Mouse (Mus musculus) kidney, postnatal 0 days (tissue): ENCODE measurements around the gene Klrb1f. TPM values are rescaled to one million over a fixed set of nuclear protein-coding genes. Genes with fewer than 3 reads are reported as not detected.

Source experiments
- ATAC-seq: fragments of 200-750 bp; cut with Nextera tagmentation; replicated peaks from 2 replicates; pipeline ENCODE4 v1.8.0; 2017; ENCODE audit warnings: low read depth, moderate number of reproducible peaks, moderate TSS enrichment, moderate library complexity; ENCODE audit not compliant: low FRiP score
- DNase-seq: peaks from one replicate; pipeline ENCODE4 v3.0.0-alpha.2; 2016; ENCODE audit warnings: low spot score
- H3K27ac ChIP-seq: fragments of 300-500 bp; sonication (generic); 2 replicates; pipeline ENCODE4 v1.5.1; 2014; ENCODE audit warnings: mild to moderate bottlenecking
- H3K27me3 ChIP-seq: fragments of 300-500 bp; sonication (generic); 2 replicates; pipeline ENCODE4 v1.6.1; 2014; ENCODE audit warnings: low read length, mixed read lengths; ENCODE audit not compliant: insufficient read depth
- H3K36me3 ChIP-seq: fragments of 300-500 bp; sonication (generic); 2 replicates; pipeline ENCODE4 v1.6.1; 2014; ENCODE audit warnings: low read length, mixed read lengths; ENCODE audit not compliant: insufficient read depth
- H3K4me1 ChIP-seq: fragments of 300-500 bp; sonication (generic); replicated peaks from 2 replicates; pipeline ENCODE4 v1.6.1; 2014; ENCODE audit warnings: antibody characterized with exemption, low read length, mixed read lengths; ENCODE audit not compliant: insufficient read depth
- H3K4me2 ChIP-seq: fragments of 300-500 bp; sonication (generic); 2 replicates; pipeline ENCODE4 v1.6.1; 2014; ENCODE audit warnings: mild to moderate bottlenecking, low read length, moderate library complexity, mixed read lengths
- H3K4me3 ChIP-seq: fragments of 300-500 bp; sonication (generic); replicated peaks from 2 replicates; pipeline ENCODE4 v1.5.1; 2014; ENCODE audit warnings: low read depth, low read length
- H3K9ac ChIP-seq: fragments of 300-500 bp; sonication (generic); 2 replicates; pipeline ENCODE4 v1.6.1; 2014; ENCODE audit warnings: low read depth, low read length
- H3K9me3 ChIP-seq: fragments of 300-500 bp; sonication (generic); replicated peaks from 2 replicates; pipeline ENCODE4 v1.6.1; 2016; ENCODE audit warnings: low read length, inconsistent platforms, mixed read lengths
- CTCF ChIP-seq: IDR thresholded peaks from 2 replicates; pipeline ENCODE4 v1.5.1; 2016; ENCODE audit warnings: antibody characterized with exemption, low read depth, mild to moderate bottlenecking, moderate library complexity
- WGBS: fragments of 180-500 bp; shearing (Covaris S2); extraction: QIAGEN DNeasy Blood & Tissue Kit; methylation state at CpG from one replicate; pipeline ENCODE4 v1.1.7; 2014; 5-methylcytosine and 5-hydroxymethylcytosine counted together
- polyA plus RNA-seq: library from polyadenylated mRNA; unstranded; fragments of >200 nt; fragmentation: Nextera tagmentation; extraction: Ambion mirVana; gene quantifications from 2 replicates; pipeline ENCODE4 v1.2.1, GENCODE M21; 2015

Gene Klrb1f
- polyA plus RNA-seq, 1 experiment from 2014 or later, result 0.45 TPM

DNA sequence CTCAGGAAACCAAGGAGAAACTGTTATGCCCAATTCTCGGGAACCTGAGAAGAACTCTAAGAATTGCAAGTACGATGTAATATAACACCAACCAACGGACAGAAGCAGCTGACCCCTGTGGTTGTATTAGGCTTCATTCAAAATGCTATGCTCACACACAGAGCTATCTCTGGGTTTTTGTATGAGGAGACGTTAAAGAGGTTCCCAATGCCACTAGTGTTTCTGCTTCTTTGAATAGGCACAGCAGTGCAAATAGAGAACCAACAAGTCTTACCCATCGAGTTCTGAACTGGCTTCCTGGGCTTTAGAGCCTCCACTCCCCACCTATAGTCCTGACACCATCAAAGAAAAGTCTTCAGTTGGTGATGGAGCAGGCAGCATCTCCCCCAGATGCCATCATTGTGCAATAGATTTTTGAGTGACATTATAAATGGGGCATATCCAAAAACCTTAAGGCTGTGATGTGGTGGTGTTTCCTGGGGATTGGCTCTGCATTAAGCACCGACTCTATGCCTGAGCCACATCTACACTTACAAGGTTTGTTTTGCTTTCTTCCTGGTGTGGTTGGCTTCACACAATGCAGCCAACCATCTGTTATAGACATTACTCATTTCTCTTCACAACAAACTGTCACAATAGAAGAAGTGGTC, 15.4 kb upstream of the Klrb1f start:
- no peak overlapping the region for H3K9ac ChIP-seq
- no peaks in the 10 kb centered on the region for H3K36me3 ChIP-seq
- TF ChIP-seq CTCF, result no peak
- no peak overlapping the region for H3K27ac ChIP-seq
- H3K4me3 ChIP-seq, result no peak overlapping the region
- no peak for DNase-seq
- no peaks in the 10 kb centered on the region for H3K27me3 ChIP-seq
- no peak overlapping the region for H3K4me2 ChIP-seq
- no peaks in the 10 kb centered on the region for H3K4me1 ChIP-seq
- ATAC-seq, result no peak
- 48% methylated on average over 6 of the region's 6 CpGs for WGBS
- no peaks in the 10 kb centered on the region for H3K9me3 ChIP-seq

DNA sequence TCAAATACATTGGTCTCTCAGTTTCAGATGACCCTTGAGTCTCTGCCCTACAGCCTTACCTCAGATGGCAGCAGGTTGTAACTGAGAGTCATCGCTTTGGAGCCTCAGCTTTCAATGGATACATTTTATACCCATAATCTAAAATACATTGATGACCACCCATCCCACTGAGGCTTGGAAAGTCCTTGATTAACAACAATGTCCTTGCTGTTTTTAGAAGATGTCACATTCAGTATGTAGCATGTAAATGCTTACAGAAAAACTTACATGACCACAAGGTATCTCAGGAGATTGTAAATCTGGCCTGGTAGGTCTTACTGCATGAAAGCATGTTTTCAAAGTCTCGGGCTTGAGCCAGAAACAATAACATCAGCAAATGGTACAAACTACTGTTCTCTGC, 14.7 kb upstream of the Klrb1f start:
- H3K36me3 ChIP-seq, result no peaks in the 10 kb centered on the region
- no peak for DNase-seq
- no peak overlapping the region for H3K4me3 ChIP-seq
- H3K9ac ChIP-seq, result no peak overlapping the region
- WGBS, result 71% methylated on average over 2 of the region's 2 CpGs
- H3K27me3 ChIP-seq, result no peaks in the 10 kb centered on the region
- TF ChIP-seq CTCF, result no peak
- ATAC-seq, result no peak
- H3K9me3 ChIP-seq, result no peaks in the 10 kb centered on the region
- no peak overlapping the region for H3K27ac ChIP-seq
- H3K4me1 ChIP-seq, result no peaks in the 10 kb centered on the region
- H3K4me2 ChIP-seq, result no peak overlapping the region

DNA sequence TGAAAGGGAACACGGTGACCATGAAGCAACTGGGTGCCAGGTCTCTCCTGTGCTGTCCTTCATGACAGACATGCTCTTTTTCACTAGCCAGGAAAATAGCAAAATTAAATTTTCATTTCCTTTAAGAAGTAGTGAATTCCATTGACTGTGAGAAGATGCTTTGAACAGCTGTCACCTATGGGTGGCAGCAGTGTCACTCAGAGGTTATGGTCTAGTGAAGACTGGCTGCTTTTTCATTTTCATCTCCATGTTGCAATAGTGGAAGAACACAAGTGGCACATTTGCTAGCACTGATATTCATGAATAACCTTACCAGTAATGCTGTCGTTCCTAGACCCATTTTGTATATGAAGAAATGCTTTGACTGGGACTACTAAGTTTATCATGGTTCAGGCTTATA, 12.3 kb upstream of the Klrb1f start:
- ATAC-seq, result no peak

DNA sequence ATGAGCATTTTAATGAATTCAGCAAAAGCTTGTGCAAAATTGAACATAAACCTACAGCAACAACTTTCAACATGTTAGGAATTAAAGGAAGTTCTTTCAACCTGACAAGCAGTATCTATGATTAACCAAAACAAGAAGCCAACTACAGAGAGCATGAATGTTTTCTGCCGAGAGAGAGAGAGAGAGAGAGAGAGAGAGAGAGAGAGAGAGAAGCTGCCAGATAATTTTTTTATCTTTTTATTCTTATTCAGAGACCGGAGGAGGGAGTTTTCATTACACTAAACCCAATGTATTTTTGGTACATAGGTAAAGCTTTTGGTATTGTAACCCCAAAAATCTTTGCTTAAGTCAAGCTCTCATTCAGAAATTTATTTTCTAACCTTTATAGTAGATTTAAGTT, 10.7 kb upstream of the Klrb1f start:
- no peak overlapping the region for H3K27ac ChIP-seq
- WGBS, result 79% methylated on average over 2 of the region's 2 CpGs
- H3K4me1 ChIP-seq, result no peaks in the 10 kb centered on the region
- H3K36me3 ChIP-seq, result no peaks in the 10 kb centered on the region
- H3K4me2 ChIP-seq, result no peak overlapping the region
- DNase-seq (no peak), ATAC-seq (no peak)
- no peaks in the 10 kb centered on the region for H3K27me3 ChIP-seq
- no peak overlapping the region for H3K9ac ChIP-seq
- no peak overlapping the region for H3K4me3 ChIP-seq
- H3K9me3 ChIP-seq, result no peaks in the 10 kb centered on the region
- no peak for TF ChIP-seq CTCF

More for the DNA sequence above, 12.3 kb upstream of the Klrb1f start:
- no peaks in the 10 kb centered on the region for H3K27me3 ChIP-seq
- H3K4me2 ChIP-seq, result no peak overlapping the region
- TF ChIP-seq CTCF, result peak; percentile 63
- H3K4me1 ChIP-seq, result no peaks in the 10 kb centered on the region
- DNase-seq, result no peak
- WGBS, result 72% methylated on average over 2 of the region's 2 CpGs
- no peak overlapping the region for H3K4me3 ChIP-seq
- no peaks in the 10 kb centered on the region for H3K9me3 ChIP-seq
- no peaks in the 10 kb centered on the region for H3K36me3 ChIP-seq
- no peak overlapping the region for H3K27ac ChIP-seq
- H3K9ac ChIP-seq, result no peak overlapping the region

DNA sequence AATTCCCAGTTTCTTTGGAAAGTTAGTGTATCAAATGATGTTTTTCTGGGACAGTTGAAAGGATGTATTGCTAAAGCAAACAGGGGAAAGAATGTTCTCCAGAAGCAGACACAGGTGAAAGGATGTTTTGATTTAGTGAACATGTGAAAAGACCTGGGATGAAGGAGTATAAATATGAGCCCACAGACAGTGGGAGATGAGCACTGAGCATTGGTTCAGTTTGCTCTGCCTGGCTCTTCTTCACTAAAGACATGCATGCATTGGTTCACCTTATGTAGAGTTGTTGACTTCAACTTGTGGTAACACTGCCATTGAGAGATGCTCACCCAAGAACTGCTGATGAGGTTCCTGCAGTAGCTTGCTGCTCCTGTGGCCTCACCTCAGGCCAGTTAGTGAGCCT, 9.4 kb upstream of the Klrb1f start:
- Histone ChIP-seq H3K4me3 (no peak overlapping the region), H3K27ac (no peak overlapping the region), H3K27me3 (no peaks in the 10 kb centered on the region), H3K36me3 (no peaks in the 10 kb centered on the region), H3K4me1 (no peaks in the 10 kb centered on the region), H3K9ac (no peak overlapping the region), H3K4me2 (no peak overlapping the region), H3K9me3 (no peaks in the 10 kb centered on the region)
- no peak for DNase-seq
- ATAC-seq, result no peak
- no peak for TF ChIP-seq CTCF

DNA sequence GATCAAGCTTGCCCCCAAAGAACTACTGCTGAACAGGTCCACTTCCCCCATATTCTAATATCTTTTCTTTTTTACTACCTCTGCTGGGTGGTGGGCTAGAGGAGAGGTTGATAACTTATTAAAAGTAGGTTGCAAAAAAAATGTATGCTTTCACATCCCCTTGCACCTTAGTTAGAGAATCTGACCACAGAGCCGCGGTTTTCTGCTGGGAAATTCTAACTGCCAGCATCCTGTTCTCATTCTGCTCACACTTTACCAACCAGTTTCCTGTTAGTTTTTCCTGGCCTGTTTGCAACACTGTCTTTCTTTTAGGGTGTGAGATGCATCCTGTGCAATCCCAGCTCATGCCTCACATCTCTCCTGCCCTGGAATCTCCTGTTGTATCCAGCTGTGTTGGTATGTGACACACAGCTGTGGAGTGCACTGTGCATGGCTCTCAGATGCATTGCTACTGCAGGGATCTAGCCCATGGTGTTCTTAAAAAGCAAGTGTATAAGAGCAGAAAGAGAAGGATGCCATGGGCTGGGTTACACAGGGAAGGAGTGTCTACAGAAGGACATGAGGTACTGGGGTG, 8.7 kb upstream of the Klrb1f start:
- H3K27me3 ChIP-seq, result no peaks in the 10 kb centered on the region
- H3K4me2 ChIP-seq, result no peak overlapping the region
- no peak overlapping the region for H3K4me3 ChIP-seq
- no peak overlapping the region for H3K27ac ChIP-seq
- WGBS, result 77% methylated on average over 2 of the region's 2 CpGs
- TF ChIP-seq CTCF, result no peak
- no peaks in the 10 kb centered on the region for H3K36me3 ChIP-seq
- H3K4me1 ChIP-seq, result no peaks in the 10 kb centered on the region
- DNase-seq (no peak), ATAC-seq (no peak)
- H3K9me3 ChIP-seq, result no peaks in the 10 kb centered on the region
- H3K9ac ChIP-seq, result no peak overlapping the region

DNA sequence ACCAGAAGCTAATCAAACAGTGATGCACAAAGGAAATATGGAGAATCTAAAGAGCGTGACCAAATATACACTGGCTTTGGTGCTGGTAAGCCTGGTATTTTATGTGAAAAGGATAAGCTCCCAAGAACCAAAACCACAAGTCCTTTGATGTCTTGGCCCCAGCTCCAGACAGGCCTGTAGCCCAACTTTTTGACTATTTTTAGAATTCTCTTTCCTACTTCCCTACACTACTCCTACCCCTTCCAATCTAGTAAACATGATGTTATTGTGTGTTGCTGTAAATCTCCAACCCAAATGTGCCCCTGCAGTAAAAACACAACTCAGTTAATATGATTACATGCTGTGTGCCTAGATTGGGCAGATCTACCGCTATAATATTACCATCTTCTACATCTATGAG, 4.2 kb upstream of the Klrb1f start:
- Histone ChIP-seq H3K27me3 (no peaks in the 10 kb centered on the region), H3K27ac (no peak overlapping the region), H3K4me2 (no peak overlapping the region), H3K36me3 (no peaks in the 10 kb centered on the region), H3K9me3 (no peaks in the 10 kb centered on the region), H3K4me1 (no peaks in the 10 kb centered on the region), H3K4me3 (no peak overlapping the region), H3K9ac (no peak overlapping the region)
- ATAC-seq (no peak), DNase-seq (no peak)
- 93% methylated on average over 2 of the region's 2 CpGs for WGBS
- TF ChIP-seq CTCF, result no peak
